Mouse (Mus musculus) MEL (cell line): ENCODE measurements around the gene Insl5.

Source experiments
- CTCF ChIP-seq, 3 experiments: IDR thresholded peaks in 2 of 3; conservative IDR thresholded peaks in 1 of 3; 2 replicates each; pipeline ENCODE4 v1.5.1; 2011 to 2012; ENCODE audit warnings: low read length in 3 of 3, low read depth in 2 of 3, mild to moderate bottlenecking in 2 of 3, improper control_type of control experiment in 1 of 3, inconsistent platforms in 1 of 3, mixed read lengths in 1 of 3, moderate library complexity in 1 of 3; ENCODE audit not compliant: control insufficient read depth in 1 of 3, insufficient read depth in 1 of 3, poor library complexity in 1 of 3, severe bottlenecking in 1 of 3
- E2F4 ChIP-seq: IDR thresholded peaks from 2 replicates; pipeline ENCODE4 v1.6.1; 2011; ENCODE audit warnings: low read depth, low read length, improper control_type of control experiment, borderline replicate concordance
- ELF1 ChIP-seq: IDR thresholded peaks from 2 replicates; pipeline ENCODE4 v1.6.1; 2014; ENCODE audit warnings: low read depth, mild to moderate bottlenecking, inconsistent platforms, low read length, improper control_type of control experiment, moderate library complexity
- MAX ChIP-seq: IDR thresholded peaks from 2 replicates; pipeline ENCODE4 v1.6.1; 2011; ENCODE audit warnings: low read length, improper control_type of control experiment
- MAZ ChIP-seq: IDR thresholded peaks from 2 replicates; pipeline ENCODE4 v1.6.1; 2012; ENCODE audit warnings: low read depth, mild to moderate bottlenecking, inconsistent platforms, low read length, improper control_type of control experiment
- MEF2A ChIP-seq: IDR thresholded peaks from 2 replicates; pipeline ENCODE4 v1.6.1; 2014; ENCODE audit warnings: low read depth, mild to moderate bottlenecking, inconsistent platforms, low read length, improper control_type of control experiment; ENCODE audit not compliant: poor library complexity, insufficient replicate concordance, severe bottlenecking; ENCODE audit errors: extremely low read depth
- POLR2A ChIP-seq, 2 experiments: IDR thresholded peaks; 2 replicates each; pipeline ENCODE4 v1.6.1; 2011 to 2012; ENCODE audit warnings: low read length in 2 of 2, mild to moderate bottlenecking in 2 of 2, control low read depth in 1 of 2, improper control_type of control experiment in 1 of 2, low read depth in 1 of 2, moderate library complexity in 1 of 2; ENCODE audit not compliant: control insufficient read depth in 1 of 2, insufficient read depth in 1 of 2, poor library complexity in 1 of 2
- SIN3A ChIP-seq: IDR thresholded peaks from 2 replicates; pipeline ENCODE4 v1.6.1; 2012; ENCODE audit warnings: low read length, improper control_type of control experiment, inconsistent platforms
- TCF12 ChIP-seq: IDR thresholded peaks from 2 replicates; pipeline ENCODE4 v1.6.1; 2014; ENCODE audit warnings: low read depth, mild to moderate bottlenecking, inconsistent platforms, low read length, improper control_type of control experiment, moderate library complexity
- USF1 ChIP-seq: IDR thresholded peaks from 2 replicates; pipeline ENCODE4 v1.6.1; 2014; ENCODE audit warnings: low read depth, mild to moderate bottlenecking, inconsistent platforms, low read length, improper control_type of control experiment, moderate library complexity
- ZNF384 ChIP-seq: IDR thresholded peaks from 2 replicates; pipeline ENCODE4 v1.6.1; 2012; ENCODE audit warnings: low read depth, mild to moderate bottlenecking, inconsistent platforms, low read length, improper control_type of control experiment

DNA sequence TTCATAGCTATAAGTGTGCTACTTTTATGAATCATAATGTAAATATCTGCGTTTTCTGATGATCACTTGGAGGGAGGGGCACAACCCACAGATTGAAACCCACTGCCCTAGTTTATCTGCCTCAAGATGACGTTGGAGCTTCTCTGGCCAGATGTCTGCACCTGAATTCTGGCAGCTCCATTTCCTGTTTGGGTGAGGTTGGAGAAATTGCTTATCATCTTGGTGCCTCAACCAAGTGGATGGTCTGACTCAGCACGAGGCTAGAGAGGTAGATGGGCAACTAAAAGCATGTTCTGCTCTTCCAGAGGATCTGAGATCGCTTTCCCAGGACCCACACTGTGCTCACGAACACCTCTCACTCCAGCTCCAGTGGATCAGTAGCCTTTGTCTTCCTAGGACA is 38.3 kb upstream of the Insl5 start:
- no peak for TF ChIP-seq CTCF (IDR thresholded peaks at IDR 0.05 in 2 of 3, conservative IDR thresholded peaks at IDR 0.05 in 1 of 3; ENCODE audit: control insufficient read depth in 1 of 3, insufficient read depth in 1 of 3, low read depth in 2 of 3, low read length in 3 of 3, poor library complexity in 1 of 3, severe bottlenecking in 1 of 3)
- TF ChIP-seq MAX, result no peak
- no peak for TF ChIP-seq ELF1
- no peak for TF ChIP-seq MEF2A
- no peak for TF ChIP-seq POLR2A (IDR thresholded peaks at IDR 0.05; ENCODE audit: control insufficient read depth in 1 of 2, insufficient read depth in 1 of 2, low read depth in 1 of 2, low read length in 2 of 2, poor library complexity in 1 of 2)
- no peak for TF ChIP-seq USF1
- TF ChIP-seq MAZ, result no peak
- no peak for TF ChIP-seq E2F4
- TF ChIP-seq ZNF384, result no peak
- TF ChIP-seq SIN3A, result no peak
- no peak for TF ChIP-seq TCF12
